Mouse (Mus musculus) neural tube, embryonic 11.5 days (tissue): Measurements from ENCODE around the gene Srcap. TPM values are rescaled to one million over a fixed set of nuclear protein-coding genes. Genes with fewer than 3 reads are reported as not detected.

Experiments used
- ATAC-seq: fragments of 200-750 bp; cut with Nextera tagmentation; 2 replicates; pipeline ENCODE4 v1.8.0; 2017; ENCODE audit warnings: moderate number of reproducible peaks, mild to moderate bottlenecking, moderate TSS enrichment, moderate library complexity; ENCODE audit not compliant: insufficient read depth, low FRiP score, low TSS enrichment
- DNase-seq: peaks from one replicate; pipeline ENCODE4 v3.0.0-alpha.2; 2015; ENCODE audit warnings: low spot score
- H3K27ac ChIP-seq: fragments of 300-500 bp; sonication (generic); 2 replicates; pipeline ENCODE4 v1.5.1; 2014; ENCODE audit warnings: low read depth, mild to moderate bottlenecking, low read length
- H3K27me3 ChIP-seq: fragments of 300-500 bp; sonication (generic); 2 replicates; pipeline ENCODE4 v1.6.1; 2014; ENCODE audit warnings: mild to moderate bottlenecking, low read length, mixed read lengths; ENCODE audit not compliant: control insufficient read depth, insufficient read depth
- H3K36me3 ChIP-seq: fragments of 300-500 bp; sonication (generic); 2 replicates; pipeline ENCODE4 v1.6.1; 2014; ENCODE audit warnings: mild to moderate bottlenecking, low read length, moderate library complexity, mixed read lengths; ENCODE audit not compliant: control insufficient read depth, insufficient read depth
- H3K4me1 ChIP-seq: fragments of 300-500 bp; sonication (generic); 2 replicates; pipeline ENCODE4 v1.6.1; 2014; ENCODE audit warnings: low read length, mixed read lengths; ENCODE audit not compliant: control insufficient read depth, insufficient read depth
- H3K4me2 ChIP-seq: fragments of 300-500 bp; sonication (generic); 2 replicates; pipeline ENCODE4 v1.6.1; 2014; ENCODE audit warnings: low read depth, mild to moderate bottlenecking, moderate library complexity
- H3K4me3 ChIP-seq: fragments of 300-500 bp; sonication (generic); 2 replicates; pipeline ENCODE4 v1.5.1; 2014; ENCODE audit warnings: low read depth, low read length
- H3K9ac ChIP-seq: fragments of 300-500 bp; sonication (generic); 2 replicates; pipeline ENCODE4 v1.6.1; 2014; ENCODE audit warnings: mild to moderate bottlenecking, low read length
- H3K9me3 ChIP-seq: fragments of 300-500 bp; sonication (generic); 2 replicates; pipeline ENCODE4 v1.6.1; 2016; ENCODE audit warnings: low read length; ENCODE audit not compliant: control insufficient read depth
- WGBS: fragments of 180-500 bp; shearing (Covaris S2); extraction: QIAGEN DNeasy Blood & Tissue Kit; methylation state at CpG from one replicate; pipeline ENCODE4 v1.1.7; 2014; 5-methylcytosine and 5-hydroxymethylcytosine counted together
- polyA plus RNA-seq: library from polyadenylated mRNA; unstranded; fragments of >200 nt; fragmentation: Nextera tagmentation; extraction: Ambion mirVana; gene quantifications from 2 replicates; pipeline ENCODE4 v1.2.1, GENCODE M21; 2014

Srcap gene
- polyA plus RNA-seq, 1 experiment from 2014 or later = 58.3 TPM

DNA sequence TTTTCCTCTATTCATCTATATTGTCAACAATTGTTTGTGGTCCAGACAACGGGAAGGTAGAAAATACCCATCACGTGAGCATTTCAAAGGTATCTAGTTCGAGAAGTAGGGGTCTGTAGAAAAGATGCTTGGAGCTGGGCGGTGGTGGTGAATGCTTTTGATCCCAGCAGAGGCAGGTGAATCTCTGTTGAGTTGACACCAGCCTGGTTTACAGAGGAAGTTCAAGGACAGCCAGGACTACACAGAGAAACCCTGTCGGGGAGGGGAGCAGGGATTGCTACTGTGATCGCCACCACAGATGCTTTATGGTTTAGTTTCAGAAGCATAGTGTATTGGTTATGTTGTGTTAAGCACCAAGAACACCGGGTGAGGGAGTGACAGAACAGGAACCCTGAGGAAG lies 62.3 kb downstream of the Srcap start:
- 31% methylated on average over 7 of the region's 7 CpGs for WGBS
- H3K27me3 ChIP-seq = no peaks in the 10 kb centered on the region
- H3K4me2 ChIP-seq = peak overlapping the region; percentile 97
- H3K9ac ChIP-seq = peak overlapping the region; percentile 76
- peak overlapping the region; percentile 86 for H3K4me3 ChIP-seq
- H3K36me3 ChIP-seq = peaks cover 9% of the 10 kb centered on the region
- DNase-seq (no peak), ATAC-seq (no peak)
- peaks cover 8% of the 10 kb centered on the region; the same call in 1 of the 2 replicates for H3K4me1 ChIP-seq
- H3K9me3 ChIP-seq = no peaks in the 10 kb centered on the region
- H3K27ac ChIP-seq = no peak overlapping the region

DNA sequence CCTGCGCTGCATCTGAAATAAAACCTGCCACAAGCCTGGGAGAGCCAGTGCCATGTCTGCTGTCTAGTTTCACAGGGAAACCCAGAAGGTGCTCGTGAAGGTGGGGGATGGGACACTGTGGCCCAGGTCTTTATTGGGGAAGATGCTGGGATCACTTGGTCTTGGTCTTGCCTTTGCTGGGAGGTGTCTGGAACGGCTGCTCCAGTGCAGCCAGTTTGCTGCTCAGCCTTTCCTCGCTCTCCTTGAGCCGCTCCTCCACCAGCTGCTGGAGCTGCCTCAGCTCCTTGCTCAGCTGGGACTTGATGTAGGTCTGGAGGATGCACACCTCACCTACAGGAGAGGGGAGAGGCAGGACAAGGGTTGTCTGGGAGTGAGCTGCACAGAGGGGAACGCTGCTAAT lies 71.5 kb downstream of the Srcap start:
- WGBS = 94% methylated on average over 6 of the region's 6 CpGs
- H3K36me3 ChIP-seq = peaks cover 22% of the 10 kb centered on the region

DNA sequence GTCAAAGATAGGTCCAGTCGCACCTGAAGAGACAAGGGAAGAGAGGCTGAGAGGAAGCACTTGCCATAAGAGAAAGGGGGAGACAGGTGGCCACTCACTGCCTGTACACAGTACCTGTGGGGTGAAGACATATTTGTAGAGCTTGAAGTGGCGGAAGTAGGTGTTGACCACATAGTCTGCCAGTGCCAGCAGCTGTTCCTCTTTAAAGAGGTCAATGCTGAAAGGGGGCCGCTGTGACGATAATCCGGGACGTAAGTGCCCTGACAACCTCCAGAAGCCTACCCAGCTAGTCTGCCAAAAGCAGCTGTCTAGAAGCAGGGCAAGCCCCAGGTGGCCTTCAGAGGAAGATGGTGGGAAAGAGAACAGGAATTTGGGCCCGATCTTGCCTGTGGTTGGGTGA lies 73.2 kb downstream of the Srcap start:
- Histone ChIP-seq H3K36me3 (peaks cover 17% of the 10 kb centered on the region), H3K4me2 (no peak overlapping the region), H3K27ac (no peak overlapping the region), H3K27me3 (no peaks in the 10 kb centered on the region), H3K9me3 (no peaks in the 10 kb centered on the region), H3K9ac (no peak overlapping the region), H3K4me1 (peaks cover 12% of the 10 kb centered on the region), H3K4me3 (no peak overlapping the region)
- ATAC-seq = no peak
- WGBS = 92% methylated on average over 7 of the region's 7 CpGs
- DNase-seq = no peak

More for the DNA sequence above, 71.5 kb downstream of the Srcap start:
- peaks cover 6% of the 10 kb centered on the region for H3K4me1 ChIP-seq
- H3K27me3 ChIP-seq = no peaks in the 10 kb centered on the region
- no peak for ATAC-seq
- no peak for DNase-seq
- H3K4me3 ChIP-seq = no peak overlapping the region
- H3K4me2 ChIP-seq = no peak overlapping the region
- no peaks in the 10 kb centered on the region for H3K9me3 ChIP-seq
- no peak overlapping the region for H3K9ac ChIP-seq
- no peak overlapping the region for H3K27ac ChIP-seq

DNA sequence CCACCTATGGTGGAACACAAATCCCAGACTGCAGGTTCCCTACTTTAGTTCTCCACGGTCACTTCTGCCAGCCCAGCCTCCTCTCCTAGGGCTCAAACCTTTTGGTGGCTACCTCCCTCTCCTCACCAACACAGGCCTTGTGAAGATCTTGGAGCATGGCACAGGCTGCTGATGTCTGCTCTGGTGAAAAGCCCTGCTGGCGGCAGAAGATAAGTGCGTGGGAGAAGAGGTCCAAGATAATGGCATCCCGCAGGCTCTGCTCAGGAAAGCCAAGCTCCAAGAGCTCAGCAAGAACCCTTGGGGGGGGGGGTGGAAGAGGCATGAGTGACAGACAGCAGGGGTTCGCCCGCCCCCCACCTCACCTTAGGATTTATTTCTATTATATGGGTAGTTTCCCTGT lies 74.4 kb downstream of the Srcap start:
- no peak for DNase-seq
- H3K4me2 ChIP-seq = no peak overlapping the region
- peaks cover 19% of the 10 kb centered on the region for H3K36me3 ChIP-seq
- H3K9me3 ChIP-seq = no peaks in the 10 kb centered on the region
- H3K27ac ChIP-seq = no peak overlapping the region
- H3K4me3 ChIP-seq = no peak overlapping the region
- 96% methylated on average over 6 of the region's 6 CpGs for WGBS
- ATAC-seq = no peak
- no peaks in the 10 kb centered on the region for H3K27me3 ChIP-seq
- H3K4me1 ChIP-seq = peaks cover 12% of the 10 kb centered on the region
- H3K9ac ChIP-seq = no peak overlapping the region

DNA sequence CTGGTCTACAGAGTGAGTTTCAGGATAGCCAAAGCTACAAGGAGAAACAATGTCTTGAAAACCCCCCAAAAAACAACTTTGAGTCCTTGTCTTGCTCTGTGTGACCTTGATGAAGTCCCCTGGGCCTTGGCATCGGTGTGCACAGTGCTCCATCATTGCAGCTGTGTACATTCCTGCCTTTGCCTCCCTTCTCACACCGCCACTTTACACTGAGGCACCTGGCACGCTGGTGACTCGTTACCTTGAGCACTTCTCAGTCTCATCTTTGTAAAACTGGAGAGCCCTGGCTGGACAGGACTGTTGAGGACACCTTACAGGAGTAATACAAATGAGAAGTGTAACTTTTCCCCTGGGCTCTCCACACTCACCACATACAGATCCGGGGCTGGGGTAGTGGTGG lies 75.4 kb downstream of the Srcap start:
- Histone ChIP-seq H3K4me1 (peaks cover 12% of the 10 kb centered on the region), H3K36me3 (peaks cover 21% of the 10 kb centered on the region), H3K4me3 (peak overlapping the region; percentile 90), H3K27ac (no peak overlapping the region), H3K9me3 (no peaks in the 10 kb centered on the region), H3K9ac (peak overlapping the region; percentile 50; the same call in 1 of the 2 replicates), H3K4me2 (peak overlapping the region; percentile 77), H3K27me3 (no peaks in the 10 kb centered on the region)
- DNase-seq (no peak), ATAC-seq (no peak)
- WGBS = 75% methylated on average over 5 of the region's 5 CpGs

DNA sequence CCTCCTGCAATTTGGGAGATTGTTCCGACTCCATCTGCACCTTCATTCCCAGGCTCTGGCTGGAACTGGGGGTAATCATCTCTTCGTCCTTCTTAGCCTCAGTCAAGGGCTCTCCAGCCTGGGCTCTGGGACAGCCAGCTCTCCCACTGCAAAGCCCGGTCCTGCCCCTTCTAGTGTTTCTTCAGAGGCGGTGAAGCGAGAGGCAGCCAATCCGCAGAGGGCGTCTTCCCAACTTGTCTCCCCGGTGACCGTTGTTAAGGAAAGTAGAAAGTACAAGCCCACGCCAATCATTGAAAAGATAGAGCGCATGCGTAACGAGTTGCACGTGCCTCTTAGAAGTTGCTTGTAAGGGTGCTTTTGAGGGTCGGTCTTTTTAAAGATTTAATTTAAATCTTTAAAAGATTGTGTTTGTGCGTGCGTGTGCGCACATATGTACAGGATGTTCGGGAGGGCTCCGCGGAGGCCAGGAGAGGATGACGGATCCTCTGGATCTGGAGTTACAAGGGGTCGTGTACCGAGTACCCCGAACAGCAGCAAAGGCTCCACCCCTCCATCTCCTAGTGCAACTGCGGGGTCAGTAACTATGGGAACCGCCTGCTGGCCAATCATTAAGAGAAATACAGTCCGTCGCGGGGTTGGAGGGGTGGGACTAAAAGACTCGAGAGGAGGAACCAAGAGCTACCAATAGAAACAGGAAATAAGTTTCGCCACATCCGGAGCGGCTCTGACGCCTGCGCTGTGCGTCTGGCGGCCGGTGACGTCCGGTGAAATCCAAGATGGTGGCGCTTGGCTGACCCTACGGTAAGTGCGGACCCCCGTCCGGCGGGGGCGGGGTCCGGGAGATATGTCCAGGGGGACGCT lies 76.5 kb downstream of the Srcap start, which contains the start of the genes Ccdc189 and Rnf40:
Ccdc189 (minus strand) TSS at position 585 of the 861 bp plus-strand sequence.
Rnf40 (plus strand) TSS at position 757 of the 861 bp plus-strand sequence.
- Histone ChIP-seq H3K27me3 (no peaks in the 10 kb centered on the region), H3K4me2 (peak within 1 kb of the TSS; percentile 83), H3K9ac (peak within 1 kb of the TSS; percentile 69), H3K27ac (0 out of 2 replicates have a peak within 1 kb of the TSS, but pooled peaks have one; percentile 34), H3K9me3 (no peaks in the 10 kb centered on the region), H3K4me3 (peak within 1 kb of the TSS; percentile 90), H3K36me3 (peaks cover 18% of the 10 kb centered on the region), H3K4me1 (peaks cover 12% of the 10 kb centered on the region)
- ATAC-seq (peak; percentile 98), DNase-seq (peak; percentile 96)
- WGBS = under 1% methylated on average over 50 of the region's 50 CpGs

DNA sequence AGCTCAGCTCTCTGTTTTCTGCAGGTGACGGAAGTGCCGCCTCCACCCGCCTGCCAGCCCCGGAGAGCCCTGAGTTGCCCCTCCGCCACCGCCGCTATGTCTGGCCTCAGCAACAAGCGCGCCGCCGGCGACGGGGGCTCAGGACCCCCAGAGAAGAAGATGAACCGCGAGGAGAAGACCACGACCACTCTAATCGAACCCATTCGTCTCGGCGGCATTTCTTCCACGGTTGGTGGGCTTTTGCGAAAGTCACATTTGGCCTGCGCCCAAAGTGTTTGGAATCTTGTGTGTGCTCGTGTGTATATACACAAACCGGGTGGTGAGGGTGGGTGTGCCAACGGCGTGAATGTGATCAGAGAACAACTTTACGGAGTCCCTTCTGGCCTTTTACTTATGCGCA lies 77.1 kb downstream of the Srcap start:
- Histone ChIP-seq H3K4me2 (peak overlapping the region; percentile 83), H3K36me3 (peaks cover 20% of the 10 kb centered on the region), H3K27ac (no peak overlapping the region), H3K9me3 (no peaks in the 10 kb centered on the region), H3K9ac (peak overlapping the region; percentile 69), H3K4me1 (peaks cover 12% of the 10 kb centered on the region), H3K27me3 (no peaks in the 10 kb centered on the region), H3K4me3 (peak overlapping the region; percentile 90)
- WGBS = 8% methylated on average over 29 of the region's 29 CpGs
- DNase-seq (no peak), ATAC-seq (no peak)

DNA sequence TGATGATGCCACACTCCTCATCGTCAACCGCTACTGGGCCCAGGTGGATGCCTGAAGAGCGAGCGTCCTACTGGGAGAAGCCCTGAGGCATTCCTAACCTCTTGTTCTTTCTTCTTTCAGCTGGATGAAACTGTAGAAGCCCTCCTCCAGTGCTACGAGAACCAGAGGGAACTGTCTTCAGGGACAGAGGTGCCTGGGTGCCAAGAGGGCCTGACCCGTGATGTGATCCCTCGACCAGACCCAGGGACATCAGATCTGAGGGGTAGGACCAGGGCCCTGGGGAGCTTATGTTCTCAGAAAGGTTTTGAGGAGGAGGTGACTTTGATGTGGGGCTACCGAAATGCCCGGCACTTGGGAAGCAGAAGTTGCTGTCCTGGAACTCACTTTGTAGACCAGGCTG lies 77.9 kb downstream of the Srcap start:
- peaks cover 12% of the 10 kb centered on the region for H3K4me1 ChIP-seq
- H3K4me3 ChIP-seq = peak overlapping the region; percentile 90
- no peak overlapping the region for H3K9ac ChIP-seq
- ATAC-seq = no peak
- no peaks in the 10 kb centered on the region for H3K9me3 ChIP-seq
- H3K4me2 ChIP-seq = peak overlapping the region; percentile 83
- 91% methylated on average over 9 of the region's 9 CpGs for WGBS
- DNase-seq = no peak
- peaks cover 24% of the 10 kb centered on the region for H3K36me3 ChIP-seq
- no peaks in the 10 kb centered on the region for H3K27me3 ChIP-seq
- no peak overlapping the region for H3K27ac ChIP-seq

DNA sequence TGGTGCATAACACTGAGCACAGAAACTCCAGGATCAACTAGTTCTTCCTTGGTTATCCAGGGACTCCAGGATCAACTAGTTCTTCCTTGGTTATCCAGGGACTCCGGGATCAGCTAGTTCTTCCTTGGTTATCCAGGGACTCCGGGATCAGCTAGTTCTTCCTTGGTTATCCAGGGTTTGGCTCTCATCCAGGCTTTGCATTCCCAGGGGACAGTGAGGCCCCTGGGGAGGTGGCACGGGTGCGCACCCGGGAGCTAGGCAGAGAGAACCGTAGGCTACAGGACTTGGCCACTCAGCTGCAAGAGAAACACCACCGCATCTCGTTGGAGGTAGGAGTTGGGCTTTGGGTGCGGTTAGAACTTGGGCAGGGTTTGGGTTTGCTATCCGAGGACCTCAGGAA lies 79.3 kb downstream of the Srcap start:
- WGBS = 94% methylated on average over 10 of the region's 10 CpGs
- H3K4me2 ChIP-seq = no peak overlapping the region
- H3K27ac ChIP-seq = no peak overlapping the region
- H3K4me3 ChIP-seq = no peak overlapping the region
- no peak for DNase-seq
- no peak for ATAC-seq
- H3K9me3 ChIP-seq = no peaks in the 10 kb centered on the region
- peaks cover 12% of the 10 kb centered on the region for H3K4me1 ChIP-seq
- peaks cover 34% of the 10 kb centered on the region for H3K36me3 ChIP-seq
- no peak overlapping the region for H3K9ac ChIP-seq
- no peaks in the 10 kb centered on the region for H3K27me3 ChIP-seq
